Mouse (Mus musculus) stomach, postnatal 0 days (tissue): ENCODE data around the gene Cntnap2. TPM values are rescaled to one million over a fixed set of nuclear protein-coding genes. Genes with fewer than 3 reads are reported as not detected.

Experiments used
- ATAC-seq: fragments of 200-750 bp; cut with Nextera tagmentation; 2 replicates; pipeline ENCODE4 v1.8.0; 2017; ENCODE audit not compliant: low FRiP score, low TSS enrichment
- DNase-seq: peaks from one replicate; pipeline ENCODE4 v3.0.0-alpha.2; 2016; ENCODE audit warnings: low spot score
- H3K27ac ChIP-seq: fragments of 300-500 bp; sonication (generic); replicated peaks from 2 replicates; pipeline ENCODE4 v1.5.1; 2014; ENCODE audit warnings: mild to moderate bottlenecking, control low read depth
- H3K27me3 ChIP-seq: fragments of 300-500 bp; sonication (generic); 2 replicates; pipeline ENCODE4 v1.6.1; 2014; ENCODE audit warnings: low read length; ENCODE audit not compliant: control insufficient read depth, insufficient read depth
- H3K36me3 ChIP-seq: fragments of 300-500 bp; sonication (generic); 2 replicates; pipeline ENCODE4 v1.6.1; 2014; ENCODE audit warnings: low read length, mixed read lengths; ENCODE audit not compliant: control insufficient read depth, insufficient read depth
- H3K4me1 ChIP-seq: fragments of 300-500 bp; sonication (generic); replicated peaks from 2 replicates; pipeline ENCODE4 v1.6.1; 2014; ENCODE audit warnings: antibody characterized with exemption; ENCODE audit not compliant: control insufficient read depth, insufficient read depth
- H3K4me2 ChIP-seq: fragments of 300-500 bp; sonication (generic); replicated peaks from 2 replicates; pipeline ENCODE4 v1.6.1; 2014; ENCODE audit warnings: low read depth, mild to moderate bottlenecking, control low read depth, moderate library complexity
- H3K4me3 ChIP-seq: fragments of 300-500 bp; sonication (generic); 2 replicates; pipeline ENCODE4 v1.5.1; 2014; ENCODE audit warnings: low read depth, low read length, control low read depth
- H3K9ac ChIP-seq: fragments of 300-500 bp; sonication (generic); 2 replicates; pipeline ENCODE4 v1.6.1; 2014; ENCODE audit warnings: mild to moderate bottlenecking, low read length, control low read depth, mixed read lengths
- H3K9me3 ChIP-seq: fragments of 300-500 bp; sonication (generic); 2 replicates; pipeline ENCODE4 v1.6.1; 2016; ENCODE audit warnings: low read length; ENCODE audit not compliant: control insufficient read depth
- CTCF ChIP-seq: IDR thresholded peaks from 2 replicates; pipeline ENCODE4 v1.5.1; 2016; ENCODE audit warnings: antibody characterized with exemption, low read depth, mild to moderate bottlenecking, moderate library complexity
- EP300 ChIP-seq: optimal IDR thresholded peaks from 2 replicates; pipeline ENCODE3; 2016; ENCODE audit warnings: antibody characterized with exemption
- WGBS: fragments of 180-500 bp; shearing (Covaris S2); extraction: QIAGEN DNeasy Blood & Tissue Kit; methylation state at CpG from one replicate; pipeline ENCODE4 v1.1.7; 2014; 5-methylcytosine and 5-hydroxymethylcytosine counted together
- polyA plus RNA-seq: library from polyadenylated mRNA; unstranded; fragments of >200 nt; fragmentation: Nextera tagmentation; extraction: Ambion mirVana; gene quantifications from 2 replicates; pipeline ENCODE4 v1.2.1, GENCODE M21; 2015

Gene Cntnap2
- polyA plus RNA-seq, 1 experiment from 2014 or later = 0.55 TPM

DNA sequence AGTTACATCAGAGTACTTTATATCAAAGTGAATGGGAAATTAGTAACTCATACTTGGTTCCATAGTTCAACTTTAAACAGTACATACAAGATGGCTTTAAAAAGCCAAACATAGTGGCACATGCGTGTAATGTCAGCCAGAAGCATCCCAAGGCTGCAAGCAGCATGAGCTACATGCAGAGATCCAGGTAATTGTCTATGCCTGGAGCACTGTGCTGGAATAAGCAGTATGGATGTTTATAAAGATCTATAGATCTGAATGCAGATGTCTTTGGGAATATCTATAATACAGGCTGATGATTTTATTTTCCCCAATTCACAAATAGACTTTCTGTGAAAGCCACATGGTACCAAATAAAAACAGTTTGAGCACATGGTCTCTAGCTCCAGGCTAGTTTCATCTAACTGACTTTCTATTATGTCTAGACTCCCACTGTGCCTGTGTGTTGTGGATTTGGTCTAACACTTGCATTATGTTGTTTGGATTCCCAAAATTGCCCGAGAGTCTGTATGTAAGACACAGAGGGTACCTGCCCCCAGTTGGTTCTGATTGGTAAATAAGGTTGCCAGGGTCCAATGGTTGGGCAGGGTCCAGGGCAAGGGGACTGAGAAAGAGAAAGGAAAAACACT lies 963.5 kb downstream of the Cntnap2 start:
- DNase-seq = no peak
- Histone ChIP-seq H3K9ac (no peak overlapping the region), H3K4me2 (no peak overlapping the region), H3K27ac (no peak overlapping the region), H3K4me1 (no peaks in the 10 kb centered on the region), H3K9me3 (no peaks in the 10 kb centered on the region), H3K36me3 (no peaks in the 10 kb centered on the region), H3K4me3 (no peak overlapping the region), H3K27me3 (no peaks in the 10 kb centered on the region)
- WGBS = 69% methylated on average over 2 of the region's 2 CpGs
- no peak for ATAC-seq
- TF ChIP-seq CTCF = no peak
- no peak for TF ChIP-seq EP300

DNA sequence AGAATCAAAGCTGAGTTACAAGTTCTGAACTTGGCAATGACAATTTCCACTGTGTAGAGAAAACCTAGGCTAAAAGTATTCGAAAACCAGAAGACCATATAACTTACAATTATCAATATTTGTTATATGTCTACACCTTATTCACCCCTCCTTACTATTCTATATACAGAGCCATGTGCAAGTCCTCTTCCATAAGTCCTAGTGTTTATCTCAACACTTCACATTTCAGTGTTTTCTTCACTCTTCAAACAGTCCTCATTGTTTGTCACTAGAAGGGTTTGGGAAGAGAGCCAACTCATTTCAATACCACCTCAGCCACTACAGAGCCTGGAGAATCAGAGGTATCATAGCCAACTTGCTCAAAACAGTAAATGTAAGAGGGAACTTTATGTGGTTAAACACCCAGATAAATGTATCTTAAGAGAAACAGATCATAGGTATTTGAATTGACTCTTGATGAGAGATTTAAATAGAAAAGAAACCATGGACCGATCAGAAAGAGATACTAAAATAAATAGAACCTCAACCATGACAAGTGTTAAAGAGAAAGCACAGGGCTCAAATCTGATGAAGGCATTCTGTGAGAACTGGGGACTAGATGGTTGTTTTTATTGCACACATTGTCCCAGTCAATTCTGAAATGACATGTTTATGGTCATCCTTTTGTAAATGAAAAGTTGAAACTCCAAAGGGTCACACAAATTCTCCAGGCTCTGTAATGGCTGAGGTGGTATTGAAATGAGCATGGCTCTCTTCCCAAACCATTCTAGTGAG lies 972.9 kb downstream of the Cntnap2 start:
- Histone ChIP-seq H3K4me2 (no peak overlapping the region), H3K27ac (no peak overlapping the region), H3K27me3 (no peaks in the 10 kb centered on the region), H3K36me3 (no peaks in the 10 kb centered on the region), H3K4me3 (no peak overlapping the region), H3K9me3 (no peaks in the 10 kb centered on the region), H3K4me1 (no peaks in the 10 kb centered on the region), H3K9ac (no peak overlapping the region)
- no peak for TF ChIP-seq EP300
- TF ChIP-seq CTCF = no peak
- 62% methylated on average over 2 of the region's 2 CpGs for WGBS
- ATAC-seq (no peak), DNase-seq (no peak)

DNA sequence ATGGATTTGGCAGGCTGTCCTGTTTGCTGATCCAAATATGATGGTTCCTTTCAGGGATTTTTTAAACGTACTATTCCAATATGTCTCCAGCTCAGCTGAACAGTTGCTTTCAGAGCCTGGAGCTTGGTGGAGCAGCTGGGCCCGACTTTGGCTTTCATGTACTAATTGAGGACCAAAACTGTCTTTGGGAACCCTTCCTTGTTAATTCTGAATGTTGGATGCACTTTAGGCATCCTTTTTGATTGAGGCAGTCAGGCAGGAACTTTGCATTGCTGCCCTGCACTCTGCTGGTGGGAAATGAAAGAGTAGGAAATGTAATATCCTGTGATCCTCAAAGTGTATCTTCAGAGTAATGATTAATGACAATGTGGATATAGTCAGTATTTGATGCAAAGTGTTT lies 974.0 kb downstream of the Cntnap2 start:
- H3K27ac ChIP-seq = no peak overlapping the region
- no peak for DNase-seq
- no peaks in the 10 kb centered on the region for H3K36me3 ChIP-seq
- no peak overlapping the region for H3K4me3 ChIP-seq
- 57% methylated on average over 2 of the region's 2 CpGs for WGBS
- TF ChIP-seq CTCF = no peak
- no peak for TF ChIP-seq EP300
- H3K9me3 ChIP-seq = no peaks in the 10 kb centered on the region
- H3K4me1 ChIP-seq = no peaks in the 10 kb centered on the region
- H3K9ac ChIP-seq = no peak overlapping the region
- no peak for ATAC-seq
- no peaks in the 10 kb centered on the region for H3K27me3 ChIP-seq
- H3K4me2 ChIP-seq = no peak overlapping the region

DNA sequence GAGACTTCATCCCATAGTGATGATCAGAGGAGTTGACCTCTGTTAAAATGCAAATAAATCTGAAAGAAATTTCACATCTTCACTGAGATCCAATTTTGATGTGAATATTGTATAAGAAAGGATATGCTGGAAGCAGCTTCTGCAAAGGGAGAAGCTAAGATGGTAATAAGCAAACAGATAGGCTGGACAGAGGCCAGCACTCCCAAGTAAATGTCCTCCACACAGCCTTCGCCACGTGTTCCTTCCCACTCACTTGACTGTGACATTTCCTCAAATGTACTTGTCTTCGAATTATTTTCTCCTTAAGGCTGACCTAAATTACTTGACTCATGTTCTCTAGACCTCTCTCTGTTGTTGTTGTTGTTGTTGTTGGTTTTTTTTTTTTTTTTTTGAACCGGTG lies 981.5 kb downstream of the Cntnap2 start:
- H3K4me2 ChIP-seq = no peak overlapping the region
- no peak for TF ChIP-seq CTCF
- no peak for TF ChIP-seq EP300
- no peak overlapping the region for H3K27ac ChIP-seq
- WGBS = 89% methylated on average over 4 of the region's 4 CpGs
- H3K9me3 ChIP-seq = no peaks in the 10 kb centered on the region
- no peaks in the 10 kb centered on the region for H3K4me1 ChIP-seq
- H3K4me3 ChIP-seq = no peak overlapping the region
- DNase-seq (no peak), ATAC-seq (no peak)
- H3K27me3 ChIP-seq = no peaks in the 10 kb centered on the region
- no peaks in the 10 kb centered on the region for H3K36me3 ChIP-seq
- H3K9ac ChIP-seq = no peak overlapping the region

DNA sequence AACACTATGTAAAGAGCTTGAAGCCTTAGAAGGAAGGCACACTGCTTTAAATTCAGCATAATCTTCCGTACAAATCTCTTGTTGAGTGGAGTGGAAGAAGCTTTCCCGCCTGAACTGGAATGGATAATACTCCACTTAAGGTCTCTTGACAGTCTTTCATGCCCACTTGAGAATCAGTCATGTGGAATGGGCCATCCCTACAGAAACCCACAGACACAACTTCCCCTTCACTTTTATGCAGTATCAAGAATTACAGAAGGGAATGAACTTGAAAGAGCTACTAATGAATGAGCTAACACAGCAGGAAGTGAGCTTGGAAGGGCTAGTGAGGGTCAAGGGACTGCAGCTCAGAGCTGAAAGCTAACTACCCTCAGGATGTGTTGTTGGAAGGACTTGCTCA lies 1021.1 kb downstream of the Cntnap2 start:
- Histone ChIP-seq H3K4me1 (no peaks in the 10 kb centered on the region), H3K27me3 (no peaks in the 10 kb centered on the region), H3K9ac (no peak overlapping the region), H3K27ac (no peak overlapping the region), H3K36me3 (no peaks in the 10 kb centered on the region), H3K9me3 (no peaks in the 10 kb centered on the region), H3K4me3 (no peak overlapping the region), H3K4me2 (no peak overlapping the region)
- no peak for ATAC-seq
- no peak for DNase-seq
- 83% methylated on average over 2 of the region's 2 CpGs for WGBS
- no peak for TF ChIP-seq EP300
- TF ChIP-seq CTCF = no peak

DNA sequence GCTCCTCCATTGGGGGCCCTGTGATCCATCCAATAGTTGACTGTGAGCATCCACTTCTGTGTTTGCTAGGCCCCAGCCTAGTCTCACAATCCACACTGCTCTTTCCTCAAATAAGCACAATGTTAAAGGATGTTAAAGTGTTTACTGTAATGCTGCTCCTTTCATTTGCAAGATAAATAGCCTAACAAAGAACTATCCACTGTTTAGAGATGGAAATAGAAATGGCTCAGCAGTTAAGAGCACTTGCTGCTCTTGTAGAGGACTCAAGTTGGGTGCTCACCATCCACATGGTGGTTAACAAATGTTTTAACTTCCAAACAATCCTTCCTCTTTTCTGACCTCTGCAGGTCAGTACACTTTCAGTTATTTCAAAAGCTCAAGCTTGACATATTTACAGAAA lies 1022.3 kb downstream of the Cntnap2 start:
- no peaks in the 10 kb centered on the region for H3K4me1 ChIP-seq
- H3K9ac ChIP-seq = no peak overlapping the region
- TF ChIP-seq CTCF (no peak), EP300 (no peak)
- no peaks in the 10 kb centered on the region for H3K27me3 ChIP-seq
- H3K27ac ChIP-seq = no peak overlapping the region
- no peak overlapping the region for H3K4me2 ChIP-seq
- H3K4me3 ChIP-seq = no peak overlapping the region
- DNase-seq (no peak), ATAC-seq (no peak)
- no peaks in the 10 kb centered on the region for H3K36me3 ChIP-seq
- no peaks in the 10 kb centered on the region for H3K9me3 ChIP-seq
